Mouse (Mus musculus): ENCODE results near the gene Ccdc85b.
"Not testable (repeated sequence)": the region's sequence is repeated elsewhere in the genome, so short reads cannot be mapped to it uniquely, and the experiment has no call there.

The Ccdc85b gene

GRCm38 (mm10) chr19:5424782-5425741 lies 32.6 kb downstream of the Ccdc85b start, which contains the start of the genes Drap1 and AI837181:
TSS of gene Drap1 (minus strand) at chr19:5424979.
TSS of gene AI837181 (plus strand) at chr19:5425144.
- DNase-seq (ENCODE audit: low read depth), result peak; percentile 98

GRCm38 (mm10) chr19:5424092-5424781 lies 33.5 kb downstream of the Ccdc85b start:
- DNase-seq (ENCODE audit: low read depth), result peak; percentile 71

GRCm38 (mm10) chr19:5423561-5423960 lies 34.1 kb downstream of the Ccdc85b start:
- no peak for DNase-seq (ENCODE audit: low read depth)

GRCm38 (mm10) chr19:5422895-5423443 lies 34.7 kb downstream of the Ccdc85b start:
- no peak for DNase-seq (ENCODE audit: low read depth)

GRCm38 (mm10) chr19:5422267-5422666 lies 35.4 kb downstream of the Ccdc85b start:
- DNase-seq (ENCODE audit: low read depth), result no peak

GRCm38 (mm10) chr19:5421784-5422183 lies 35.9 kb downstream of the Ccdc85b start:
- DNase-seq (ENCODE audit: low read depth), result no peak

- no peak for DNase-seq (ENCODE audit: low read depth)
Observed at GRCm38 (mm10) chr19:5420579-5420978, 37.1 kb downstream of the Ccdc85b start.

GRCm38 (mm10) chr19:5419630-5420029 lies 38.1 kb downstream of the Ccdc85b start:
- no peak for DNase-seq (ENCODE audit: low read depth)

GRCm38 (mm10) chr19:5418750-5419466 lies 38.8 kb downstream of the Ccdc85b start:
- DNase-seq (ENCODE audit: low read depth), result no peak

GRCm38 (mm10) chr19:5414534-5414957 lies 43.1 kb downstream of the Ccdc85b start:
- no peak for DNase-seq (ENCODE audit: low read depth)

GRCm38 (mm10) chr19:5413840-5414239 lies 43.9 kb downstream of the Ccdc85b start:
- DNase-seq (ENCODE audit: low read depth), result no peak

GRCm38 (mm10) chr19:5411961-5412360 lies 45.7 kb downstream of the Ccdc85b start:
- DNase-seq (ENCODE audit: low read depth), result no peak

GRCm38 (mm10) chr19:5410641-5411040 lies 47.1 kb downstream of the Ccdc85b start:
- no peak for DNase-seq (ENCODE audit: low read depth)

GRCm38 (mm10) chr19:5409068-5409467 lies 48.6 kb downstream of the Ccdc85b start:
- no peak for DNase-seq (ENCODE audit: low read depth)

- DNase-seq (ENCODE audit: low read depth), result peak; percentile 76
Observed at GRCm38 (mm10) chr19:5408057-5409001, 49.4 kb downstream of the Ccdc85b start.

- DNase-seq (ENCODE audit: low read depth), result peak; percentile 59
Observed at GRCm38 (mm10) chr19:5407133-5407532, 50.6 kb downstream of the Ccdc85b start.

GRCm38 (mm10) chr19:5406531-5407126 lies 51.1 kb downstream of the Ccdc85b start:
- not testable (repeated sequence) for DNase-seq (ENCODE audit: low read depth)

- DNase-seq (ENCODE audit: low read depth), result no peak
Observed at GRCm38 (mm10) chr19:5405924-5406323, 51.8 kb downstream of the Ccdc85b start.
